Mouse (Mus musculus) 416B (cell line): ENCODE measurements around the gene Xndc1.

Source experiments
- DNase-seq: peaks from one replicate; pipeline ENCODE4 v3.0.0; 2011; ENCODE audit warnings: low read depth

Gene Xndc1

GRCm38 (mm10) chr7:102081784-102082183 lies 16.5 kb downstream of the Xndc1 start:
- no peak for DNase-seq

- no peak for DNase-seq
These were observed 17.5 kb downstream of the Xndc1 start, which contains the start of gene Trpc2 for GRCm38 (mm10) chr7:102082816-102083215. TSS of gene Trpc2 (plus strand) at chr7:102083116.

- no peak for DNase-seq
These were observed 18.9 kb downstream of the Xndc1 start for GRCm38 (mm10) chr7:102084041-102084696.

- no peak for DNase-seq
These were observed 22.0 kb downstream of the Xndc1 start for GRCm38 (mm10) chr7:102087336-102087735.

- DNase-seq: peak; percentile 41
These were observed 34.7 kb downstream of the Xndc1 start for GRCm38 (mm10) chr7:102099760-102100661.

GRCm38 (mm10) chr7:102100868-102101267 lies 35.6 kb downstream of the Xndc1 start:
- DNase-seq: no peak

GRCm38 (mm10) chr7:102101487-102101886 lies 36.2 kb downstream of the Xndc1 start, which contains the start of gene Art1:
TSS of gene Art1 (plus strand) at chr7:102101743.
- no peak for DNase-seq

- DNase-seq: no peak
These were observed 36.9 kb downstream of the Xndc1 start for GRCm38 (mm10) chr7:102102241-102102640.

GRCm38 (mm10) chr7:102102696-102103095 lies 37.4 kb downstream of the Xndc1 start:
- DNase-seq: no peak

- DNase-seq: no peak
These were observed 38.2 kb downstream of the Xndc1 start for GRCm38 (mm10) chr7:102103555-102103954.

GRCm38 (mm10) chr7:102104126-102104525 lies 38.8 kb downstream of the Xndc1 start:
- no peak for DNase-seq

GRCm38 (mm10) chr7:102106700-102107141 lies 41.4 kb downstream of the Xndc1 start:
- DNase-seq: no peak

- no peak for DNase-seq
These were observed 42.9 kb downstream of the Xndc1 start for GRCm38 (mm10) chr7:102108206-102108605.

- DNase-seq: no peak
These were observed 43.9 kb downstream of the Xndc1 start, which contains the start of gene Art5 for GRCm38 (mm10) chr7:102109171-102109570. TSS of gene Art5 (minus strand) at chr7:102109489.

- DNase-seq: no peak
These were observed 44.4 kb downstream of the Xndc1 start for GRCm38 (mm10) chr7:102109746-102110145.

GRCm38 (mm10) chr7:102113151-102113729 lies 47.9 kb downstream of the Xndc1 start:
- no peak for DNase-seq

GRCm38 (mm10) chr7:102116579-102117331 lies 51.4 kb downstream of the Xndc1 start, which contains the start of gene Chrna10:
TSS of gene Chrna10 (minus strand) at chr7:102116828.
- no peak for DNase-seq

- no peak for DNase-seq
These were observed 52.1 kb downstream of the Xndc1 start for GRCm38 (mm10) chr7:102117382-102117781.

GRCm38 (mm10) chr7:102120326-102120725 lies 55.0 kb downstream of the Xndc1 start:
- DNase-seq: no peak

GRCm38 (mm10) chr7:102132395-102132794 lies 67.1 kb downstream of the Xndc1 start:
- no peak for DNase-seq
